Mouse (Mus musculus) CD4-positive, CD25-positive, alpha-beta regulatory T cell, adult 2 months (primary cell): Measurements from ENCODE around the gene Ptgdr2.

ENCODE experiments used
- DNase-seq: peaks from one replicate; pipeline ENCODE4 v3.0.0-alpha.2; 2012; ENCODE audit warnings: low read depth, low spot score

Ptgdr2 gene

GRCm38 (mm10) chr19:10975187-10975586, 38.2 kb downstream of the Ptgdr2 start:
- no peak for DNase-seq

GRCm38 (mm10) chr19:10976318-10976717, 39.4 kb downstream of the Ptgdr2 start:
- peak; percentile 54 for DNase-seq

GRCm38 (mm10) chr19:10979184-10980168, 42.5 kb downstream of the Ptgdr2 start:
- DNase-seq = peak; percentile 92

- no peak for DNase-seq
Observed at GRCm38 (mm10) chr19:10980210-10980609, 43.2 kb downstream of the Ptgdr2 start.

- peak; percentile 47 for DNase-seq
Observed at GRCm38 (mm10) chr19:10983146-10983545, 46.2 kb downstream of the Ptgdr2 start.

- DNase-seq = no peak
Observed at GRCm38 (mm10) chr19:10984551-10984950, 47.6 kb downstream of the Ptgdr2 start.

GRCm38 (mm10) chr19:10985889-10986288, 48.9 kb downstream of the Ptgdr2 start:
- DNase-seq = no peak

- DNase-seq = no peak
Observed at GRCm38 (mm10) chr19:10988563-10988962, 51.6 kb downstream of the Ptgdr2 start.

- DNase-seq = no peak
Observed at GRCm38 (mm10) chr19:10990751-10991150, 53.8 kb downstream of the Ptgdr2 start.

DNA sequence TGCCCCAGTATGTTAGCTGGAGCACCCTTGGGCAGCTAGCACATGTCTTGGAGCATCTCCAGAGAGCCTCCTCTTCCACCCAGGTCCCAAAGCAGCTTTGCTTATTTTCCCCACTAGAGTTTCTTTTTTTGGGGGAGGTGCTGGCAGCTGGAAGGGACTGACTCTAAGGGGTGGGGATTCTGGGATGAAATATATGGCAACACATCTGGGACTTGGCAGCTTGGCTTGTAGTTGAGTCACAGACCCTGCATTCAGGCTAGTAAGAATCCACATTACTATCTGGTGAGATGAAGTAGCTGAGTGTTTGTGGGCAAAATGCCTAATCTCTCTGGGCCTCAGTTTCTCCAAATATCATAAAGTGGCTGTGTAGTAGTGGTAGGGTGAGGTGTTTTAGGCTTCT, 55.0 kb downstream of the Ptgdr2 start:
- no peak for DNase-seq
